Mouse (Mus musculus): ENCODE results near the gene Tmem50b. TPM values are rescaled to one million over a fixed set of nuclear protein-coding genes. Genes with fewer than 3 reads are reported as not detected.
A peak's percentile ranks its signal among the peaks of the same experiment; 100 is the strongest.

Gene Tmem50b
- total RNA-seq, 2 experiments from 2014 or later = 92.3 to 95.0 TPM

- peak in 1 of 2 experiments; percentile 20 for DNase-seq (ENCODE audit: extremely low spot score in 1 of 2, low spot score in 2 of 2)
- intact Hi-C loops (cut with DNase I) = loop anchor here (10.0 kb wide), 1 partner anchor 64 kb away; no protein-coding TSS in a partner anchor
Observed at GRCm38 (mm10) chr16:91578980-91579720, 18.4 kb downstream of the Tmem50b start.

GRCm38 (mm10) chr16:91575151-91575550 is 22.4 kb downstream of the Tmem50b start:
- no peak for DNase-seq (ENCODE audit: extremely low spot score in 1 of 2, low spot score in 2 of 2)
- intact Hi-C loops (cut with DNase I) = loop anchor here (10.0 kb wide), 1 partner anchor 60 kb away; no protein-coding TSS in a partner anchor

- intact Hi-C loops (cut with DNase I) = loop anchor here (10.0 kb wide), 1 partner anchor 56 kb away; no protein-coding TSS in a partner anchor
- no peak for DNase-seq (ENCODE audit: extremely low spot score in 1 of 2, low spot score in 2 of 2)
Observed at GRCm38 (mm10) chr16:91571105-91571504, 26.5 kb downstream of the Tmem50b start.

GRCm38 (mm10) chr16:91568960-91569359 is 28.6 kb downstream of the Tmem50b start:
- intact Hi-C loops (cut with DNase I) = no loop called here
- no peak for DNase-seq (ENCODE audit: extremely low spot score in 1 of 2, low spot score in 2 of 2)

GRCm38 (mm10) chr16:91566002-91566401 is 31.6 kb downstream of the Tmem50b start:
- DNase-seq (ENCODE audit: extremely low spot score in 1 of 2, low spot score in 2 of 2) = no peak
- intact Hi-C loops (cut with DNase I) = no loop called here

GRCm38 (mm10) chr16:91565292-91565951 is 32.2 kb downstream of the Tmem50b start:
- intact Hi-C loops (cut with DNase I) = no loop called here
- DNase-seq (ENCODE audit: extremely low spot score in 1 of 2, low spot score in 2 of 2) = no peak

- no peak for DNase-seq (ENCODE audit: extremely low spot score in 1 of 2, low spot score in 2 of 2)
- intact Hi-C loops (cut with DNase I) = no loop called here
Observed at GRCm38 (mm10) chr16:91564580-91565291, 32.9 kb downstream of the Tmem50b start.

GRCm38 (mm10) chr16:91561541-91562457 is 35.8 kb downstream of the Tmem50b start:
- intact Hi-C loops (cut with DNase I) = no loop called here
- DNase-seq (ENCODE audit: extremely low spot score in 1 of 2, low spot score in 2 of 2) = peak in 1 of 2 experiments; percentile 38

- intact Hi-C loops (cut with DNase I) = no loop called here
- peak in 1 of 2 experiments; percentile 42 for DNase-seq (ENCODE audit: extremely low spot score in 1 of 2, low spot score in 2 of 2)
Observed at GRCm38 (mm10) chr16:91561099-91561498, 36.5 kb downstream of the Tmem50b start.

GRCm38 (mm10) chr16:91557693-91558092 is 39.9 kb downstream of the Tmem50b start:
- intact Hi-C loops (cut with DNase I) = no loop called here
- no peak for DNase-seq (ENCODE audit: extremely low spot score in 1 of 2, low spot score in 2 of 2)

GRCm38 (mm10) chr16:91557214-91557613 is 40.4 kb downstream of the Tmem50b start:
- DNase-seq (ENCODE audit: extremely low spot score in 1 of 2, low spot score in 2 of 2) = no peak
- intact Hi-C loops (cut with DNase I) = no loop called here

- no peak for DNase-seq (ENCODE audit: extremely low spot score in 1 of 2, low spot score in 2 of 2)
- intact Hi-C loops (cut with DNase I) = no loop called here
Observed at GRCm38 (mm10) chr16:91556659-91557058, 40.9 kb downstream of the Tmem50b start.

- no peak for DNase-seq (ENCODE audit: extremely low spot score in 1 of 2, low spot score in 2 of 2)
- intact Hi-C loops (cut with DNase I) = no loop called here
Observed at GRCm38 (mm10) chr16:91555017-91555605, 42.5 kb downstream of the Tmem50b start.

GRCm38 (mm10) chr16:91553625-91554024 is 44.0 kb downstream of the Tmem50b start:
- no peak for DNase-seq (ENCODE audit: extremely low spot score in 1 of 2, low spot score in 2 of 2)
- intact Hi-C loops (cut with DNase I) = no loop called here

GRCm38 (mm10) chr16:91552072-91552471 is 45.5 kb downstream of the Tmem50b start:
- intact Hi-C loops (cut with DNase I) = no loop called here

GRCm38 (mm10) chr16:91551081-91551524 is 46.5 kb downstream of the Tmem50b start:
- DNase-seq (ENCODE audit: extremely low spot score in 1 of 2, low spot score in 2 of 2) = no peak
- intact Hi-C loops (cut with DNase I) = no loop called here

More at GRCm38 (mm10) chr16:91552072-91552471, 45.5 kb downstream of the Tmem50b start:
- no peak for DNase-seq (ENCODE audit: extremely low spot score in 1 of 2, low spot score in 2 of 2)

- DNase-seq (ENCODE audit: extremely low spot score in 1 of 2, low spot score in 2 of 2) = no peak
- intact Hi-C loops (cut with DNase I) = no loop called here
Observed at GRCm38 (mm10) chr16:91549616-91550015, 48.0 kb downstream of the Tmem50b start.

GRCm38 (mm10) chr16:91548996-91549395 is 48.6 kb downstream of the Tmem50b start:
- no peak for DNase-seq (ENCODE audit: extremely low spot score in 1 of 2, low spot score in 2 of 2)
- intact Hi-C loops (cut with DNase I) = no loop called here
